Mouse (Mus musculus) kidney, adult 8-10 months (tissue): ENCODE measurements around the gene Helz2.
A peak's percentile ranks its signal among the peaks of the same experiment; 100 is the strongest.
"Not testable (repeated sequence)": the region's sequence is repeated elsewhere in the genome, so short reads cannot be mapped to it uniquely, and the experiment has no call there.

Source experiments
- DNase-seq, 2 experiments: peaks; one replicate each; pipeline ENCODE4 v3.0.0; 2022

Helz2 gene

DNA sequence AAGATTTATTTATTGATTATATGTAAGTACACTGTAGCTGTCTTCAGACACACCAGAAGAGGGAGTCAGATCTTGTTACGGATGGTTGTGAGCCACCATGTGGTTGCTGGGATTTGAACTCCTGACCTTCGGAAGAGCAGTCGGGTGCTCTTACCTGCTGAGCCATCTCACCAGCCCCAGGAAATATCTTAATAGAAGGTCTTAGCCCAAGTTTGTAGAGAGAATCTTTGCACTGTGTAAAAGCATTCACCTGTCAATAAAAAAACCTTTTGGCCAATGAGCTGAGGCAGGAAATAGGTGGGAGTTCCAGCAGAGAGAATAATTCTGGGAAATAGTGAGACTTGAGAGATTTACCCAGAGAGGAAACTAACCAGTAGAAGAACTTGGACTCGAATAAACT, 50.4 kb downstream of the Helz2 start:
- DNase-seq, result not testable (repeated sequence)

DNA sequence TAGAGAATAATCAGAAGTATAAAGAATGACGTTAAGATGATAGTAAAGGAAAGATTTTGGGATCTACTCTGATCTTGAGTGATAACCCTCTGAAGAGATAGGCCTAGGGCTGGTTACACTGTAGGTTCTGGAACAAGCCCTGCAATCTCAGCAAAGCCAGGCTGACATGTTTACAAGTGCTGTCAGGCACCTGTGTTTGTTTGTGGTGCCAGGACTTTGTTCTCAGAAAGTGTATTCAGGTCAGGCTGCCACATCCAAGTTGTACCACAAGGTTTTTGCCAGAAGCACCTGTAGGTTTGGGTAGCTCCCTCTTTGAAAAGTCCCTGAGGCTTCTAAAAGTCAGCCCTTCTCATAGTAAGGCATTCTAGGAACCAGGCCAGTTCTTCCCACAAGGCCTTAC, 52.5 kb downstream of the Helz2 start:
- no peak for DNase-seq

DNA sequence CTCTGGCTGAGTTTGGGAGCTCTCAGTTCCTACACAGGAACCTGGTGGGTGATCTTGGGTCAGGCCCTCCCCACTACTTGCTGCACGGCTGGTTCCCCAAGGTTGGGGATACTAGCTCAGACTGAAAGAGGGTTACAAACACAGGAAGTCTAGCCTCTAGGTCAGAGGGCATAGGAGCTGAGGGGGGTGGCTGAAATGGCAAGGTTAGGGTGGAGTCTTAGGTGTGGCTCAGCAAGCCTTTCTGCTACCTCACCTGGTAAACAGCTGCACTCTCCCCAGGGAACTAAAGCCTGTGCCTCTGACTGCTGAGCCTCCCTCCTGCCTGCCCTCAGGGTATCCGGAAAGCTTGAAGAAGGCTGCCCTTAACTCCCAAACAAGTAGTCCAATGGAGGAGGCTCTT, 53.1 kb downstream of the Helz2 start:
- DNase-seq, result peak in 1 of 2 experiments; percentile 15

DNA sequence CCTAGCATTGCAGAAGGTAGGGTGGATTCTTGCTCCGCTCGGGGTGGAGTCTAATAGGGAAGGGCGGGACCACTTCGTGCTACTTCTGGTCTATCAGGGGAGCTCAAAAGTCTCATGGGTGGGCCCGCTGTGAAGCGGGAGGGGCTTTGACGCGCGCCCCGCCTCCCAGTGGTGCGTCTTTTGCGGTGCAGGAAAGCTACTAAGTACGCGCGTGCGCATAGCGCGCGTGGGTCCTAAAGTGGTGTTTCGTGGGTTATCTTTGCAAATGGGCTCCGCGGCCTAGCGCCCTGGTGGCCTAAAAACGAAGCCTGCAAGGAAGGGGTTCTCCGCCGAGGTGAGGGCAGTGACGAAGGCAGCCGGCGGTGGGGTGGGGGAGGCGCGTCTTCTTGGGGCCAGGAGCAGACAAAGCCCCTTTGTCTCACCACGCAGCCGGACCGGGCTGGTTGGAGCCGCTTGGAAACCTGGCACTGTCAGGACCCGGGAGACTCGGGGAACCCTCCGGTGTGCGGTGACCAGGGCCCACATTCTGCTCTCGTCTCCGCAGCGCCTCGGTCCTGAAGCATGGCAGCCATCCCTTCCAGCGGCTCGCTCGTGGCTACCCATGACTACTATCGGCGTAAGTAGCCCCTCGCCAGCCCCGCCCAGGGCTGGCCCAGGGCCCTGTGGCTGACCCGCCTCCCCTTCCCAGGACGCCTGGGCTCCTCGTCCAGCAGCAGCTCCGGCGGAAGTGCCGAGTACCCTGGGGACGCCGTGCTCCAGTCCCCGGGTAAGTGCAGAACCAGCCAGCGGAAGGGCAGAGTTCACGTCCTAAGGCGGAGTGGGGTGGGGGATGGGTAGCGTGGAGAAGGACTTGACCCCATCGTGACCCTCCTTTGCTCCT, 54.5 kb downstream of the Helz2 start, which contains the start of gene Ppdpf:
Ppdpf (plus strand) TSS at position 127 of the 880 bp plus-strand sequence.
- peak; percentile 96 for DNase-seq

DNA sequence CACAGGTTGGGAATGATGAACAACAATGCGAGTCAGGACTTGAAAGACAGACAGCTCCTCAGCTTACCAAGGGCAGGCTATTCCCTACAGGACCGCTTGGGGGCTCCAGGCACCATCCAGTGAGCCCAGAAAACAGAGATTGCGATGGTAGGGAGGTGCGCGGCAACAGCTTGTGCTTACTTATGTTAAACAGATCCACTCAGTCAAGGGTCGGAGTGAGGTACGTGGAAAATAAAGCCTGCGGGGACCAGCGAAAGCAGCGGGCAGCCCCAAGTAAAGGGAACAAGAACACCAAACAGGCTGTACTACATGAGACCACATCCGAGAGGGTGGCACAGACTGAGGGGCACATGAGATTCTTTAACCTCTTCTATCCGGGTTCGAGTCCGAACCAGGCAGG, 55.2 kb downstream of the Helz2 start:
- DNase-seq, result peak; percentile 83 to 91

DNA sequence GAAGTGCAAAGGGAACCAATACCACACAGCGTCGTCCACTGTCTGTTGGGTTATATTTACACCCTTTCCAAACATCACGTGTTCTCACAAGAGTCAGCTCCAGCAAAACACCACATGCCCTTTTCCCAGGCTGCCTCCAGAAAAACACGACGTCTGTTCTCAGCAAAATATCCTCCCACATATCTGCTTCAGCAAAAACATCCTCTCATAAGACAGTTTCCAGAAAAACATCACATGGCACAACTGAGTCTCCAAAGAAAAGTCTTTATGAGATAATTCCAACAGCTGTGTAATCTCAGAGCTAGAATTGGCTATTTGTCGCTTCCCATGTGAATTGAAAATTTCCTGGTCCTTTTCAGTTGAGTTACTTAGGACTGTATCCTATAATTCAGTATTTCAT, 60.9 kb downstream of the Helz2 start:
- DNase-seq, result no peak

DNA sequence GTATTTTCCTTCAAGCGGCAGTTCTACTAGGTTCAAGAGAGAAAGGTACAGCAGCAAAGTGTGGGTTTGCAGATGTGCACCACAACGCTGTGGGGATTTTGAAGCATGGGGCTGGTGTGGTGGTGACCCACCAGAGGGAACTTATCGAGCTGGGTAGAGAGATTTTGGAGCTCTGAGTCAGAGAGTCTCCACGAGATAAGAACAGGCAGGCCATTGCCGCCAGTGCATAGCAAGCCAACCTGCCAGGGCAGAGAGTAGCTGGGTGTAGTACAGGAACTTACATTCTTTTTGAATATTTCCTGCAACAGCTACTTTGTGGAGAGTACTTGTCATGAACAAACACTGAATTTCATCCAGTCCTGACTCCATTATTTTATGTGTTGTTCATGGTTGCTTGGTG, 63.4 kb downstream of the Helz2 start:
- no peak for DNase-seq

DNA sequence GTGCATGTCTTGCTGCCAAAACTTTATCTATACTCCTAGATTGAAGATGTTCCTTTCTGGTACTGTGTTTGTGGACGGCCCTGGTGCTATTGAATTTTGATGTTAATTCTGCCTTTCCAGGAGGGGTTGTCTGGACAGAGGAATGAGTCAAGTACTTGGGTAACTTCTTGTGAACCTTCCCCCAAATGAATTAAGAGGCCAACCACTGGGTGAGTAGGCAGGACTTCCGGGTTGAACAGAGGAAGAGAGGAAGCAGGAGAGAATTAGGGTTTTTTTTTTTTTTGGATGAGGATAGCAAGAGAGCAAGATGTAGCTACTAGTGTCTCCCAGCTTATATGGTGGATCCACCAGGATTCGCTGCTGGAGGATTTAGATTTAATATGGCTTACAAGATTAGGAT, 63.8 kb downstream of the Helz2 start:
- no peak for DNase-seq
